Mouse (Mus musculus) limb, embryonic 14.5 days (tissue): ENCODE results near the gene Sbno2. TPM values are rescaled to one million over a fixed set of nuclear protein-coding genes. Genes with fewer than 3 reads are reported as not detected.

Experiments
- ATAC-seq: fragments of 200-750 bp; cut with Nextera tagmentation; 2 replicates; pipeline ENCODE4 v1.8.0; 2017; ENCODE audit warnings: low read depth, moderate number of reproducible peaks, moderate TSS enrichment; ENCODE audit not compliant: low FRiP score
- DNase-seq: peaks from one replicate; pipeline ENCODE4 v3.0.0-alpha.2; 2015; ENCODE audit warnings: low spot score
- H3K27ac ChIP-seq: fragments of 300-500 bp; sonication (generic); replicated peaks from 2 replicates; pipeline ENCODE4 v1.5.1; 2014; ENCODE audit warnings: low read depth, mild to moderate bottlenecking, low read length, moderate library complexity, mixed read lengths
- H3K27me3 ChIP-seq: fragments of 300-500 bp; sonication (generic); 2 replicates; pipeline ENCODE4 v1.6.1; 2014; ENCODE audit warnings: low read length, mixed read lengths; ENCODE audit not compliant: control insufficient read depth, insufficient read depth
- H3K36me3 ChIP-seq: fragments of 300-500 bp; sonication (generic); 2 replicates; pipeline ENCODE4 v1.6.1; 2014; ENCODE audit warnings: mild to moderate bottlenecking, low read length, moderate library complexity, mixed read lengths; ENCODE audit not compliant: control insufficient read depth, insufficient read depth
- H3K4me1 ChIP-seq: fragments of 300-500 bp; sonication (generic); 2 replicates; pipeline ENCODE4 v1.6.1; 2014; ENCODE audit warnings: antibody characterized with exemption, low read length, mixed read lengths; ENCODE audit not compliant: control insufficient read depth, insufficient read depth
- H3K4me2 ChIP-seq: fragments of 300-500 bp; sonication (generic); replicated peaks from 2 replicates; pipeline ENCODE4 v1.6.1; 2014; ENCODE audit warnings: low read depth, mild to moderate bottlenecking, low read length, moderate library complexity; ENCODE audit not compliant: severe bottlenecking
- H3K4me3 ChIP-seq: fragments of 300-500 bp; sonication (generic); replicated peaks from 2 replicates; pipeline ENCODE4 v1.5.1; 2014; ENCODE audit warnings: low read length
- H3K9ac ChIP-seq: fragments of 300-500 bp; sonication (generic); 2 replicates; pipeline ENCODE4 v1.6.1; 2014; ENCODE audit warnings: mild to moderate bottlenecking, low read depth, low read length, moderate library complexity; ENCODE audit not compliant: severe bottlenecking
- H3K9me3 ChIP-seq: fragments of 300-500 bp; sonication (generic); 2 replicates; pipeline ENCODE4 v1.6.1; 2016; ENCODE audit warnings: low read length; ENCODE audit not compliant: control insufficient read depth
- POLR2A ChIP-seq: fragments of 200-500 bp; IDR thresholded peaks from 2 replicates; pipeline ENCODE4 v1.8.0; 2012; ENCODE audit warnings: inconsistent platforms, mild to moderate bottlenecking, moderate library complexity, borderline replicate concordance; ENCODE audit not compliant: insufficient read depth, insufficient read length; ENCODE audit errors: extremely low read depth
- WGBS: fragments of 180-500 bp; shearing (Covaris S2); extraction: QIAGEN DNeasy Blood & Tissue Kit; methylation state at CpG from one replicate; pipeline ENCODE4 v1.1.7; 2014; 5-methylcytosine and 5-hydroxymethylcytosine counted together
- polyA plus RNA-seq, 2 experiments: library from polyadenylated mRNA; depleted of rRNA in 1 of 2; stranded (reverse) in 1 of 2; unstranded in 1 of 2; fragments of >200 nt; fragmentation: Nextera tagmentation in 1 of 2; extraction: Ambion mirVana in 1 of 2; gene quantifications; 2 replicates each; pipeline versions ENCODE4 v1.2.1 to v1.2.3; 2012 to 2014

The Sbno2 gene
- polyA plus RNA-seq, 2 experiments, result 16.8 to 24.9 TPM

GRCm38 (mm10) chr10:80019471-80020131 is 85.8 kb downstream of the Sbno2 start:
- H3K27ac ChIP-seq, result no peak overlapping the region
- DNase-seq (no peak), ATAC-seq (peak; percentile 53)
- no peak for TF ChIP-seq POLR2A
- peak overlapping the region; percentile 22 for H3K4me3 ChIP-seq
- WGBS, result 4% methylated on average over 20 of the region's 20 CpGs
- H3K27me3 ChIP-seq, result peaks cover 13% of the 10 kb centered on the region
- H3K9ac ChIP-seq, result peak overlapping the region; percentile 50
- H3K9me3 ChIP-seq, result no peaks in the 10 kb centered on the region
- peak overlapping the region; percentile 41 for H3K4me2 ChIP-seq
- H3K36me3 ChIP-seq, result no peaks in the 10 kb centered on the region
- H3K4me1 ChIP-seq, result peaks cover 10% of the 10 kb centered on the region

- DNase-seq, result no peak
- H3K27me3 ChIP-seq, result peaks cover 21% of the 10 kb centered on the region
- H3K4me1 ChIP-seq, result peaks cover 10% of the 10 kb centered on the region
- no peak overlapping the region for H3K27ac ChIP-seq
- H3K36me3 ChIP-seq, result no peaks in the 10 kb centered on the region
- H3K9me3 ChIP-seq, result no peaks in the 10 kb centered on the region
- H3K4me3 ChIP-seq, result no peak overlapping the region; the same call in 1 of the 2 replicates
- 0 out of 2 replicates have a peak overlapping the region, but pooled peaks have one; percentile 5 for H3K4me2 ChIP-seq
- WGBS, result 8% methylated on average over 14 of the region's 15 CpGs
- no peak for TF ChIP-seq POLR2A
- no peak for ATAC-seq
- no peak overlapping the region for H3K9ac ChIP-seq
Measured at GRCm38 (mm10) chr10:80018739-80019297, 86.6 kb downstream of the Sbno2 start.

- peaks cover 31% of the 10 kb centered on the region for H3K27me3 ChIP-seq
- no peak overlapping the region for H3K9ac ChIP-seq
- TF ChIP-seq POLR2A, result no peak
- ATAC-seq (no peak), DNase-seq (no peak)
- H3K27ac ChIP-seq, result no peak overlapping the region
- no peaks in the 10 kb centered on the region for H3K9me3 ChIP-seq
- H3K36me3 ChIP-seq, result no peaks in the 10 kb centered on the region
- peaks cover 10% of the 10 kb centered on the region for H3K4me1 ChIP-seq
- WGBS, result 82% methylated on average over 14 of the region's 14 CpGs
- no peak overlapping the region for H3K4me3 ChIP-seq
- H3K4me2 ChIP-seq, result no peak overlapping the region
Measured at GRCm38 (mm10) chr10:80017771-80018170, 87.6 kb downstream of the Sbno2 start.

GRCm38 (mm10) chr10:80017361-80017760 is 88.0 kb downstream of the Sbno2 start:
- H3K27me3 ChIP-seq, result peaks cover 36% of the 10 kb centered on the region
- WGBS, result 72% methylated on average over 3 of the region's 3 CpGs
- H3K4me2 ChIP-seq, result no peak overlapping the region
- no peaks in the 10 kb centered on the region for H3K9me3 ChIP-seq
- H3K9ac ChIP-seq, result no peak overlapping the region
- H3K36me3 ChIP-seq, result no peaks in the 10 kb centered on the region
- H3K4me1 ChIP-seq, result peaks cover 10% of the 10 kb centered on the region
- no peak overlapping the region for H3K4me3 ChIP-seq
- ATAC-seq (no peak), DNase-seq (no peak)
- no peak overlapping the region for H3K27ac ChIP-seq
- no peak for TF ChIP-seq POLR2A

- Histone ChIP-seq H3K27me3 (peaks cover 39% of the 10 kb centered on the region), H3K4me1 (peaks cover 10% of the 10 kb centered on the region), H3K27ac (no peak overlapping the region), H3K9ac (no peak overlapping the region), H3K4me2 (no peak overlapping the region), H3K9me3 (no peaks in the 10 kb centered on the region), H3K36me3 (no peaks in the 10 kb centered on the region), H3K4me3 (no peak overlapping the region)
- ATAC-seq (no peak), DNase-seq (no peak)
- no peak for TF ChIP-seq POLR2A
- WGBS, result 86% methylated on average over 10 of the region's 10 CpGs
Measured at GRCm38 (mm10) chr10:80016931-80017330, 88.4 kb downstream of the Sbno2 start.
